Mouse (Mus musculus) heart, embryonic 12.5 days (tissue): ENCODE data around the gene Gm10272. TPM values are rescaled to one million over a fixed set of nuclear protein-coding genes. Genes with fewer than 3 reads are reported as not detected.
"Not testable (repeated sequence)": the region's sequence is repeated elsewhere in the genome, so short reads cannot be mapped to it uniquely, and the experiment has no call there.

ENCODE experiments used
- ATAC-seq: fragments of 200-750 bp; cut with Nextera tagmentation; 2 replicates; pipeline ENCODE4 v1.8.0; 2017; ENCODE audit warnings: moderate TSS enrichment, moderate library complexity; ENCODE audit not compliant: insufficient number of reproducible peaks, low FRiP score
- H3K27ac ChIP-seq: fragments of 300-500 bp; sonication (generic); 2 replicates; pipeline ENCODE4 v1.5.1; 2016; ENCODE audit warnings: mild to moderate bottlenecking, moderate library complexity; ENCODE audit not compliant: poor library complexity, severe bottlenecking
- H3K27me3 ChIP-seq: fragments of 300-500 bp; sonication (generic); replicated peaks from 2 replicates; pipeline ENCODE4 v1.6.1; 2016; ENCODE audit warnings: mild to moderate bottlenecking, moderate library complexity
- H3K36me3 ChIP-seq: fragments of 300-500 bp; sonication (generic); 2 replicates; pipeline ENCODE4 v1.6.1; 2016; ENCODE audit warnings: mild to moderate bottlenecking, moderate library complexity
- H3K4me1 ChIP-seq: fragments of 300-500 bp; sonication (generic); replicated peaks from 2 replicates; pipeline ENCODE4 v1.6.1; 2016; ENCODE audit warnings: mild to moderate bottlenecking
- H3K4me2 ChIP-seq: fragments of 300-500 bp; sonication (generic); 2 replicates; pipeline ENCODE4 v1.6.1; 2016; ENCODE audit warnings: mild to moderate bottlenecking, moderate library complexity
- H3K4me3 ChIP-seq: fragments of 300-500 bp; sonication (generic); 2 replicates; pipeline ENCODE4 v1.5.1; 2016; ENCODE audit warnings: mild to moderate bottlenecking
- H3K9ac ChIP-seq: fragments of 300-500 bp; sonication (generic); 2 replicates; pipeline ENCODE4 v1.6.1; 2016; ENCODE audit warnings: mild to moderate bottlenecking, moderate library complexity
- H3K9me3 ChIP-seq: fragments of 300-500 bp; sonication (generic); replicated peaks from 2 replicates; pipeline ENCODE4 v1.6.1; 2016; ENCODE audit warnings: mild to moderate bottlenecking, moderate library complexity
- WGBS: fragments of 180-500 bp; shearing (Covaris S2); methylation state at CpG from one replicate; pipeline ENCODE4 v1.1.7; 2016; 5-methylcytosine and 5-hydroxymethylcytosine counted together
- polyA plus RNA-seq: library from polyadenylated mRNA; unstranded; fragments of >200 nt; fragmentation: Nextera tagmentation; extraction: Ambion mirVana; gene quantifications from 2 replicates; pipeline ENCODE4 v1.2.1, GENCODE M21; 2016

Gene Gm10272
- polyA plus RNA-seq, 1 experiment from 2014 or later: not detected

DNA sequence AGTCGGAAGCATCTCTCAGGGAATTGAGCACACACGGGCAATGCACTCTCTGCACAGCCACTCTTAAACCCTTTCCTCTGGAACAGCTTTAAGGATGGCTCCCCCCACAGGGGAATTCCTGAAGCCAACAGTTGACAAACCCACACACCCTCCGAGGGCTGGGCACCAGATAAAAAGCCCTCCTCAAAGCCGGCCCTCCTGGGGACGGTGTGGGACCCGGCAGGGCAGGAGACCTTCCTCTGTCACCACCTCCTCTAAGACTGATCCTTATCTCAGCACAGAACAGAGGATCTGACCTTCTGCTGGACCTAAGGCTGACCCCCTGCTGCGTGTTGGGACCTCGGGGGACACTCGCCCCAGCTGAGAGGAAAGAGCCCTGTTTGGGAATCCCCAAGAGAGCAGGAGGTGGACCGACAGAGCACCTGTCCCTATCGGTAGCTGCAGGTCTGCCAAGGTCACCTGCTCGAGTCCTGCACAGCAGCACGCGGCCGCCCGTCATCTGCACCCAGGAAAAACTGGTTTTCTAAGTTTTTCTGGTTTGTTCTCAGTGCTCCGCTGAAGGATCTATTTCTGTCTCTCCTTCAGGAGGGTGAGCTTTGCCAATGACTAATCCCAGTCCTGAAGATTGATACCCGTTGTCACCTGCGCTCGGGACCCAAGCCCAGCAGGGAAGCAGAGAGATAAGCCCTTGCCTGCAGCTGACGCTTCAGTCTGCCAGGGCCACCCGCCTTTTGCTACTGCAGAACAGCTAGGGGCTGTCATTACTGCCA lies 20.3 kb upstream of the Gm10272 start, which contains the start of gene Tspear:
Tspear (plus strand) TSS at position 675 of the 770 bp plus-strand sequence.
- Histone ChIP-seq H3K27ac (no peak within 1 kb of the TSS), H3K4me3 (no peak within 1 kb of the TSS), H3K4me2 (peak within 1 kb of the TSS; percentile 11), H3K9me3 (no peaks in the 10 kb centered on the region), H3K9ac (no peak within 1 kb of the TSS), H3K4me1 (peaks cover 10% of the 10 kb centered on the region; the same call in 1 of the 2 replicates), H3K27me3 (peaks cover 85% of the 10 kb centered on the region), H3K36me3 (no peaks in the 10 kb centered on the region)
- WGBS: 2% methylated on average over 22 of the region's 22 CpGs
- peak; percentile 50; the same call in 1 of the 2 replicates for ATAC-seq

DNA sequence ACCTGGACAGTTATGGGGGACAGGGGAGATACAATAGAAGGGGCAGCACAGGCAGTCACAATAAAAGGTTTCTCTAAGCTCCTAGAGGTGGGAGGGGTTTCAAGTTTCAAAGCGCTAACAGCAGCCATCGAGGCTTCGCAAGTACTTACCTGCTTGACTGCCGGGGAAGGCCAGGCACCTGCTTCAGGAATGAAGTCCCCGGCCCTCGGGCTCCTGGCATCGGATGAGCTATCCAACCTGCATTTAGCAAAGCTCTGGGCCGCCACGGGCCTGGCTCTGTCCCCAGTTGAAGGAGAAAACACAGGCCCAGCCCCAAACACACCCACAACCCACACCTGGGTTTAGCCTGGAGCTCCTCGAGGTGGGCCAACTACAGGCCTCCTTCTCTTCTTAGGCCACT lies 19.4 kb upstream of the Gm10272 start:
- Histone ChIP-seq H3K4me3 (no peak overlapping the region), H3K36me3 (no peaks in the 10 kb centered on the region), H3K4me1 (peaks cover 10% of the 10 kb centered on the region; the same call in 1 of the 2 replicates), H3K9ac (no peak overlapping the region), H3K27ac (no peak overlapping the region), H3K9me3 (no peaks in the 10 kb centered on the region), H3K4me2 (no peak overlapping the region), H3K27me3 (peaks cover 94% of the 10 kb centered on the region)
- WGBS: 20% methylated on average over 10 of the region's 10 CpGs
- no peak for ATAC-seq

DNA sequence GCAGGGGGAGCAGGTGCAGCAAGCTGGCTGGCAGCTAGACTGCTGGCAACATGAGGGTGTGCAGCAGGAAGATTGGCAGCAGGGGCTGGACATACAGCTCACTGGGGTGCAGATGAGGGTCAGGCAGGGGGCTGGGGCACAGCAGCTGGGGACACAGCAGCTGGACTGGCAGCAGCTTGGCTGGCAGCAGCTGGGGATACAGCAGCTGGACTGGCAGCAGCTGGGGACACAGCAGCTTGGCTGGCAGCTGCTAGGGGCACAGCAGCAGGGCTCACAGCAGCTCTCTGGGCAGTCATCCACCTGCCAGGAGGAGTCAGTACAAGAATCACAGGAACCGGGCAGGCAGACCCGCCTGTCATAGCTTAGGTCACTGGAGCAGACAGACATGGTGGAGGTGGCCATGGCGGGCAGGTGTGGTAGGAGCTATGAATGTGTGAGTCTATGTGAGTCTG lies 16.0 kb upstream of the Gm10272 start, which contains the start of gene Gm19402:
Gm19402 (minus strand) TSS at position 402 of the 452 bp plus-strand sequence.
- WGBS: 69% methylated on average over 3 of the region's 3 CpGs
- not testable (repeated sequence) for H3K9ac ChIP-seq, H3K27ac ChIP-seq, H3K4me1 ChIP-seq, H3K4me2 ChIP-seq, H3K4me3 ChIP-seq, ATAC-seq, H3K9me3 ChIP-seq, H3K36me3 ChIP-seq
- peaks cover 77% of the 10 kb centered on the region for H3K27me3 ChIP-seq

DNA sequence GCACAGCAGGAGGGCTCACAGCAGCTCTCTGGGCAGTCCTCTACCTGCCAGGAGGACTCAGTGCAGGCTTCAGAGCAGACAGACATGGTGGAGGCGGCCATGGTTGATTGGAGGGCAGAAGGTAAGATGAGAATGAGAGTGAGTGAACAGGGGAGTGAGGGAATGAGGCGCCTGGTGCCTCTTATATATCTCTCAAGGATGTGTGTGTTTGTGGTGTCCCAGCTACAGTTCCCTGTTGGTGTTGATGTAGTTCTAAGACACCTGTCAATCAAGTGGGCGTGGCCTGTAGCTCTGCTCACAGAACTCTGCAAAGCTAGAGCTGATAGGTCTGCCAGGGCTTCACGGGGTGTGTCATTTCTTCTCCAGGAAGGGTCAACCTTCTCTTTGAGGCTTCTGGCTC lies 9.3 kb upstream of the Gm10272 start, which contains the start of gene Gm9508:
Gm9508 (minus strand) TSS at position 101 of the 400 bp plus-strand sequence.
- no peak within 1 kb of the TSS for H3K9ac ChIP-seq
- no peak within 1 kb of the TSS for H3K4me3 ChIP-seq
- 26% methylated on average over 4 of the region's 4 CpGs for WGBS
- no peaks in the 10 kb centered on the region for H3K4me1 ChIP-seq
- H3K27ac ChIP-seq: no peak within 1 kb of the TSS
- peaks cover 3% of the 10 kb centered on the region; the same call in 1 of the 2 replicates for H3K9me3 ChIP-seq
- H3K4me2 ChIP-seq: no peak within 1 kb of the TSS
- H3K36me3 ChIP-seq: no peaks in the 10 kb centered on the region
- peaks cover 19% of the 10 kb centered on the region for H3K27me3 ChIP-seq
- no peak for ATAC-seq

DNA sequence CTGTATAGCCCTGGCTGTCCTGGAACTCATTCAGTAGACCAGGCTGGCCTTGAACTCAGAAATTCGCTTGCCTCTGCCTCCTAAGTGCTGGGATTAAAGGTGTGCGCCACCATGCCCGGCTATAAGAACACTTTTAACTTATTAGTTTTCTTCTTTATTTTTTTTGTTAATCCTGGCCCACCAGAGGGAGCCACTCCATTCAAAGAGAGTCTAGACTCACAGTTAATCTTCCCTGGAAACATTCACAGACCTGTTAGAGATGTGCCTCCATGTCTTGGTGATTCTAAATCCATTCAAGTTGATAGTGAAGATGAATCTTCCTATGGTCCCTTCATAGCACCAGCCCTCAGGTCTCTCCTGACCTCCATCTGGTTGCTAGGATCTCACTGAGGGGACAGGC lies 3.4 kb downstream of the Gm10272 start:
- H3K4me1 ChIP-seq: no peaks in the 10 kb centered on the region
- H3K9me3 ChIP-seq: 0 out of 2 replicates have a peak, but pooled peaks cover 13% of the 10 kb centered on the region
- H3K4me3 ChIP-seq: no peak overlapping the region
- H3K36me3 ChIP-seq: no peaks in the 10 kb centered on the region
- WGBS: 73% methylated on average over 3 of the region's 3 CpGs
- H3K9ac ChIP-seq: no peak overlapping the region
- no peak overlapping the region for H3K27ac ChIP-seq
- H3K27me3 ChIP-seq: no peaks in the 10 kb centered on the region
- no peak for ATAC-seq
- H3K4me2 ChIP-seq: no peak overlapping the region

DNA sequence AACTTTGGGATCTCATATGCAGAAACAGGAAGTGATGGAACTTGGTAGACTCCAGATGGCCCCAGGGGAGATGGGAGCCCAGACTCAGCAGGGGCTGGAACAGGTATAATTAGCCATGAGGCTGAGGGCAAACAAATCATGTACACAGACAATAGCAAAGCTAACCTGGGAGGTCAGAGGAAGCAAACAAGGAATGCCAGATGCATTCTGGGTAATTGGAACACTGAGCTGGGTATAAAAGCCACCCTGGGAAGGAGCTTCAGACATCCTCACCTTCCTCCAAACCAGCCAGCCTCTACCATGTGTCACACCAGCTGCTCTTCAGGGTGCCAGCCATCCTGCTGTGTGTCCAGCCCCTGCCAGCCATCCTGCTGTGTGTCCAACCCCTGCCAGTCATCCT lies 4.7 kb downstream of the Gm10272 start, which contains the start of gene Gm10024:
Gm10024 (plus strand) TSS at position 301 of the 400 bp plus-strand sequence.
- not testable (repeated sequence) for H3K4me1 ChIP-seq, H3K27me3 ChIP-seq, H3K4me2 ChIP-seq, H3K27ac ChIP-seq, H3K9ac ChIP-seq, H3K4me3 ChIP-seq, H3K36me3 ChIP-seq, ATAC-seq
- 0 out of 2 replicates have a peak, but pooled peaks cover 13% of the 10 kb centered on the region for H3K9me3 ChIP-seq

DNA sequence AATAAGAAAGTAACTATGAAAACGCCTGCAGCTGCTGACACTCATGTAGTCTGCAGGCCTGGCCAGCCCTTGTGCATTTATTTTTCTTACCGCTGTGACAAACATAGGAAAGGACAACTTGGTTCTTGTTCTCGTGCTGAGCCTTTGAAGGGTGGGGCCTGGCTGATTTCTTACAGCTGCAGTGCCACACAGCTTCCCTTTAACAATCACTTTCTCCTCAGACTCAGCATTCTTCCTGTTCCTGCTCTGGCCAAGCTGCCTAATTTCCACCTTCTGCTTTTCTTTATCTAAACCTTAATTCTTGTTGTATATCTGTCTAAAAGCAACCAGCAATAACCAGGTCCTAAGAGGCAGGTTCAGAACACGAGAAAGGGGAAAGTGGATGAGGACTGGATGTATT lies 7.3 kb downstream of the Gm10272 start:
- Histone ChIP-seq H3K27me3 (no peaks in the 10 kb centered on the region), H3K9me3 (0 out of 2 replicates have a peak, but pooled peaks cover 6% of the 10 kb centered on the region), H3K4me3 (no peak overlapping the region), H3K27ac (no peak overlapping the region), H3K9ac (no peak overlapping the region), H3K4me1 (no peaks in the 10 kb centered on the region), H3K36me3 (no peaks in the 10 kb centered on the region), H3K4me2 (no peak overlapping the region)
- 41% methylated on average over 4 of the region's 4 CpGs for WGBS
- ATAC-seq: no peak

DNA sequence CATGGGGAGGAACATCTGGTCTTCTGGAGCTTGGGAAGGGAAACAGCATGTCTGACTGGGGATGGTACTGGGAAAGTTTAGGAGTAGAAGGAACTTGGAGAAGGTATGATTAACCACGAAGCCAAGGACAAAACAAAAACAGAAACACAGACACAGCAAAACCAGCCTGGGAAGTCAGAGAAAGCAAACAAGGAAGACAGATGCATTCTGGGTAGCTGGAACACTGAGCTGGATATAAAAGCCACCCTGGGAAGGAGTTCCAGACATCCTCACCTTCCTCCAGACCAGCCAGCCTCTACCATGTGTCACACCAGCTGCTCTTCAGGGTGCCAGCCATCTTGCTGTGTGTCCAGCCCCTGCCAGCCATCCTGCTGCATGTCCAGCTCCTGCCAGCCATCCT lies 9.1 kb downstream of the Gm10272 start, which contains the start of gene Gm10142:
Gm10142 (plus strand) TSS at position 301 of the 400 bp plus-strand sequence.
- Histone ChIP-seq H3K4me2 (no peak within 1 kb of the TSS), H3K9me3 (peaks cover 12% of the 10 kb centered on the region; the same call in 1 of the 2 replicates), H3K4me3 (no peak within 1 kb of the TSS), H3K27me3 (no peaks in the 10 kb centered on the region), H3K9ac (no peak within 1 kb of the TSS), H3K27ac (no peak within 1 kb of the TSS), H3K36me3 (no peaks in the 10 kb centered on the region), H3K4me1 (no peaks in the 10 kb centered on the region)
- 69% methylated on average over 1 of the region's 1 CpGs for whole genome bisulfite sequencing
- no peak for ATAC-seq

DNA sequence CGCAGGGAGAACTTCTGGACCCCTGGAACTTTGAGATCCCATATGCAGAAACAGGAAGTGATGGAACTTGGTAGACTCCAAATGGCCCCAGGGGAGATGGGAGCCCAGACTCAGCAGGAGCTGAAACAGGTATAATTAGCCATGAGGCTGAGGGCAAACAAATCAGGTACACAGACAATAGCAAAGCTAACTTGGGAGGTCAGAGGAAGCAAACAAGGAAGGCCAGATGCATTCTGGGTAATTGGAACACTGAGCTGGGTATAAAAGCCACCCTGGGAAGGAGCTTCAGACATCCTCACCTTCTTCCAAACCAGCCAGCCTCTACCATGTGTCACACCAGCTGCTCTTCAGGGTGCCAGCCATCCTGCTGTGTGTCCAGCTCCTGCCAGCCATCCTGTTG lies 13.9 kb downstream of the Gm10272 start, which contains the start of gene Krtap12-1:
Krtap12-1 (plus strand) TSS at position 301 of the 400 bp plus-strand sequence.
- H3K9me3 ChIP-seq, H3K4me2 ChIP-seq, H3K27me3 ChIP-seq, H3K4me1 ChIP-seq, H3K27ac ChIP-seq, ATAC-seq, H3K4me3 ChIP-seq, H3K36me3 ChIP-seq, H3K9ac ChIP-seq: not testable (repeated sequence)
- 74% methylated on average over 1 of the region's 1 CpGs for WGBS

DNA sequence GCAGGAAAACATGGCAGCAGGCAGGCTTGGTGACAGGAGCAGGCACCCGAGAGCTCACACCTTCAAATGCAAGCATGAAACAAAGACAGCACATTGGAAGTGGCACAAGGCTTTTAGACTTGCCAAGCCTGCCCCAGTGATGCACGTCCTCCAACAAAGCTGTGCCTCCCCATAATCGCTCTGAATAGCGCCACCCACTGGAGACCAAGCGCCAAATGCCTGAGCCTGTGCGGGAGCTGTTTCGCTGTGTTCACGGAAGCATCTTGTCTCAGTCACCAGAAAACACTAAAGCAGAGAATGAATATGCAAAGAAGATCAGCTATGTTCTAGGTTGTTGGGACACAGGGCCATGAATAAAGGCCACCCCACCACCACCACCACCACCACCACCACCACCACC lies 18.4 kb downstream of the Gm10272 start:
- no peak overlapping the region for H3K27ac ChIP-seq
- no peaks in the 10 kb centered on the region; the same call in 1 of the 2 replicates for H3K27me3 ChIP-seq
- no peak overlapping the region for H3K4me3 ChIP-seq
- WGBS: 76% methylated on average over 8 of the region's 8 CpGs
- H3K36me3 ChIP-seq: no peaks in the 10 kb centered on the region
- peaks cover 6% of the 10 kb centered on the region; the same call in 1 of the 2 replicates for H3K9me3 ChIP-seq
- H3K4me1 ChIP-seq: no peaks in the 10 kb centered on the region
- H3K9ac ChIP-seq: no peak overlapping the region
- ATAC-seq: no peak
- H3K4me2 ChIP-seq: no peak overlapping the region

DNA sequence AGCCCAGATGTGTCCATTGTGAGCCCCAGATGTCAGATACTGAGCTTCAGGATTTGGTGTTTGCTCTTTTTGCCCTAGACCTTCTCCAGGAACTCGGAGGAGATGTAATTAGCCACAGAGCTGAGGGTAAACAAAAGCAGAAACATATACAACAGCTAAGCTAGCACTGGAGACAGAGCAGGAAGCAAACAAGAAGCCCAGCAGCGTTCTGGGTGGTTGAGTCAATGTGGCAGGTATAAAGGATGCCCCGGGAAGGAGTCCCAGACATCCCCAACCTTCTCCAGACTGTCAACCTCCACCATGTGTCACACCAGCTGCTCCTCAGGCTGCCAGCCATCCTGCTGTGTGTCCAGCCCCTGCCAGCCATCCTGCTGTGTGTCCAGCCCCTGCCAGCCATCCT lies 19.8 kb downstream of the Gm10272 start, which contains the start of gene Gm10100:
Gm10100 (plus strand) TSS at position 301 of the 400 bp plus-strand sequence.
- Histone ChIP-seq H3K4me2 (no peak within 1 kb of the TSS), H3K9ac (no peak within 1 kb of the TSS), H3K27ac (no peak within 1 kb of the TSS), H3K4me3 (no peak within 1 kb of the TSS), H3K4me1 (no peaks in the 10 kb centered on the region), H3K27me3 (no peaks in the 10 kb centered on the region; the same call in 1 of the 2 replicates), H3K36me3 (no peaks in the 10 kb centered on the region), H3K9me3 (no peaks in the 10 kb centered on the region)
- 27% methylated on average over 3 of the region's 3 CpGs for WGBS
- no peak for ATAC-seq
